Mouse (Mus musculus) left cerebral cortex, adult 18-20 months (tissue): ENCODE data around the gene Mmp13. TPM values are rescaled to one million over a fixed set of nuclear protein-coding genes. Genes with fewer than 3 reads are reported as not detected.
A peak's percentile ranks its signal among the peaks of the same experiment; 100 is the strongest.
"Not testable (repeated sequence)": the region's sequence is repeated elsewhere in the genome, so short reads cannot be mapped to it uniquely, and the experiment has no call there.

Experiments
- DNase-seq, 2 experiments: peaks; one replicate each; pipeline ENCODE4 v3.0.0; 2021 to 2022; ENCODE audit warnings: low spot score in 2 of 2, mixed read lengths in 1 of 2
- long read RNA-seq, 2 experiments: library from polyadenylated mRNA; stranded (forward); transcript quantifications; one replicate each; pipeline ENCODE4 v2.0.0; 2021
- total RNA-seq, 2 experiments: library from RNA; stranded (reverse); gene quantifications; 2 replicates each; pipeline ENCODE4 v1.2.3; 2021

Gene Mmp13
- total RNA-seq: under 1 TPM in 1 of 2 experiments, not detected in 1; 0.30 TPM
- long read RNA-seq, experiment 1: 0 reads
- long read RNA-seq, experiment 2: 0 reads

GRCm38 (mm10) chr9:7272214-7272613, at the start of gene Mmp13:
TSS of gene Mmp13 (plus strand) at chr9:7272514.
- DNase-seq: no peak

GRCm38 (mm10) chr9:7238619-7239018, 33.7 kb upstream of the Mmp13 start:
- DNase-seq: no peak

- DNase-seq: no peak
These were observed 32.3 kb upstream of the Mmp13 start for GRCm38 (mm10) chr9:7239967-7240366.

- DNase-seq: no peak
These were observed 19.3 kb upstream of the Mmp13 start for GRCm38 (mm10) chr9:7252797-7253654.

- DNase-seq: no peak
These were observed 10.6 kb upstream of the Mmp13 start for GRCm38 (mm10) chr9:7261667-7262066.

- DNase-seq: no peak
These were observed 2.2 kb upstream of the Mmp13 start for GRCm38 (mm10) chr9:7270071-7270470.

GRCm38 (mm10) chr9:7282565-7283302, 10.4 kb downstream of the Mmp13 start:
- DNase-seq: no peak

- not testable (repeated sequence) for DNase-seq
These were observed 11.0 kb downstream of the Mmp13 start for GRCm38 (mm10) chr9:7283303-7283684.

- DNase-seq: no peak
These were observed 17.2 kb downstream of the Mmp13 start for GRCm38 (mm10) chr9:7289501-7289900.

- DNase-seq: no peak
These were observed 17.6 kb downstream of the Mmp13 start for GRCm38 (mm10) chr9:7289901-7290300.

GRCm38 (mm10) chr9:7292132-7292531, 19.8 kb downstream of the Mmp13 start:
- peak in 1 of 2 experiments; percentile 10 for DNase-seq

- no peak for DNase-seq
These were observed 59.5 kb downstream of the Mmp13 start for GRCm38 (mm10) chr9:7331847-7332246.

Other genes starting within 250 kb of the Mmp13 start
- 10 to 100 TPM; 29.9 to 32.7 TPM for gene Dync2h1, start 88.1 kb upstream of the Mmp13 start, total RNA-seq
- 10 to 100 TPM; 71.0 to 75.0 TPM for gene Dcun1d5, start 88.0 kb upstream of the Mmp13 start, total RNA-seq
- gene Mmp12, start 71.9 kb downstream of the Mmp13 start, total RNA-seq: not detected
- not detected for gene Mmp1b, start 115.5 kb downstream of the Mmp13 start, total RNA-seq
- not detected for gene Mmp3, start 173.3 kb downstream of the Mmp13 start, total RNA-seq
- not detected for gene Mmp10, start 229.8 kb downstream of the Mmp13 start, total RNA-seq